Mouse (Mus musculus): ENCODE measurements at regions not wholly inside any gene's neighbourhood (a gene's known extent, or its start where the extent isn't known, plus 50 kb on each side); places are given as distances from the start of the nearest gene placed in this dataset.

GRCm38 (mm10) chr13:102640171-102640570, 53.2 kb upstream of the Cd180 start:
- WGBS = 24% methylated on average over 3 of the region's 3 CpGs
- ATAC-seq (ENCODE audit: low FRiP score, low TSS enrichment) = no peak

More at GRCm38 (mm10) chr13:102640171-102640570, 53.2 kb upstream of the Cd180 start:
- Histone ChIP-seq H3K4me1 (ENCODE audit: insufficient read depth, low read length) (peaks cover 9% of the 10 kb centered on the region), H3K27me3 (ENCODE audit: insufficient read depth, low read length) (no peaks in the 10 kb centered on the region), H3K4me3 (ENCODE audit: low read length) (no peak overlapping the region), H3K4me2 (replicated peaks; ENCODE audit: low read depth, low read length) (no peak overlapping the region), H3K36me3 (ENCODE audit: insufficient read depth, low read length) (no peaks in the 10 kb centered on the region), H3K27ac (ENCODE audit: low read length) (no peak overlapping the region), H3K9me3 (ENCODE audit: low read length) (no peaks in the 10 kb centered on the region), H3K9ac (replicated peaks; ENCODE audit: low read length) (no peak overlapping the region)
